Mouse (Mus musculus): ENCODE data around the gene Siah3. TPM values are rescaled to one million over a fixed set of nuclear protein-coding genes. Genes with fewer than 3 reads are reported as not detected.

Gene Siah3
- polyA plus RNA-seq, 1 experiment from 2014 or later = 0.35 TPM

- Histone ChIP-seq H3K4me1 (no peaks in the 10 kb centered on the region), H3K9me3 (no peaks in the 10 kb centered on the region), H3K4me3 (no peak overlapping the region), H3K9ac (no peak overlapping the region), H3K36me3 (no peaks in the 10 kb centered on the region), H3K4me2 (no peak overlapping the region), H3K27me3 (no peaks in the 10 kb centered on the region), H3K27ac (no peak overlapping the region)
- WGBS = 81% methylated on average over 4 of the region's 4 CpGs
- no peak for ATAC-seq (ENCODE audit: insufficient number of reproducible peaks, insufficient read depth, low FRiP score, low TSS enrichment, low read depth)
These were observed 13.2 kb downstream of the Siah3 start for GRCm38 (mm10) chr14:75468941-75469340.

DNA sequence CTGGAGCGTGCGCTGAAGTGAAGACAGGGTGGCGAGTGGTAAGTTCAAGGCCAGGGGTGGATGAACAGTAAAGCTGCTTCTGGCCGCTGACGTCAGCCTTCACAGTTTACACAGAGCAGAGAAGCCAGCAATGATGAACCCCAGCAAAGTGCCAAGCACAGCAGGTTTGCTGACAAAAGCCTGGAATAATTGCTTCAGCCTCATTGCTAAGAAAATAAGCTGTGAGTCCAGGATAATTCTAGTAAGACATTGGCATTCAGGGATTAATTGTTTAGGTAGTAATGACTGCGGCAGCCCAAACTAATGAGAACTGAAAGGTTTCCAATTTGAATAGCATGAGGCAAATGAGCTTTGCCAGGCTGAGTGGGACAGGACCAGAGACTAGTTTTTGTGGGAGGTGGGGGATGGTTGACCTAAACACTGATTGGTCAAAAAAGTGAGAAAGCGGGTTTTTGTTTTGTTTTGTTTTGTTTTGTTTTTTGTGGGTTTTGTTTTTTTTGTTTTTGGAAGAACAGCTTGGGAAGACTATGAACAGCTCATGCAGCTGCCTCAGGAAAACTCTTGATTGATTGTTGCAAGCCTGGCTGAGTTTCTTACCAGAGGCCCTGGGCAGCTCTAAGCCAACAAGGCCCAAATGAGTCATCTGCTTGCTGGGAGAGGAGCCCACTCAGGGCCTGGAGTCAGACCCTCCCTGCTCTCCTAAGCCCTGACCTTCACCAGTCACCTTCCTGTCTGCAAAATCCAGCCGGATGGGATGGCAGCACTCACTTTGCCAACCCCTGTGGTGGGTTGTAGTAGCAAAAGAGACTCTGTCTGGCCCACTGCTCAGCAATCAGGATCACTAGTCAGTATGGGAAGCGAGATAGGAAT, 17.5 kb downstream of the Siah3 start:
- Histone ChIP-seq H3K9me3 (no peaks in the 10 kb centered on the region), H3K4me2 (no peak overlapping the region), H3K4me3 (no peak overlapping the region), H3K36me3 (no peaks in the 10 kb centered on the region), H3K27ac (no peak overlapping the region), H3K27me3 (no peaks in the 10 kb centered on the region), H3K4me1 (no peaks in the 10 kb centered on the region), H3K9ac (no peak overlapping the region)
- WGBS = 76% methylated on average over 9 of the region's 9 CpGs
- no peak for ATAC-seq (ENCODE audit: insufficient number of reproducible peaks, insufficient read depth, low FRiP score, low TSS enrichment, low read depth)

GRCm38 (mm10) chr14:75475887-75476286, 20.1 kb downstream of the Siah3 start:
- H3K27ac ChIP-seq = no peak overlapping the region
- no peak overlapping the region for H3K4me3 ChIP-seq
- H3K9me3 ChIP-seq = no peaks in the 10 kb centered on the region
- WGBS = 89% methylated on average over 2 of the region's 2 CpGs
- no peak overlapping the region for H3K4me2 ChIP-seq
- no peak for ATAC-seq (ENCODE audit: insufficient number of reproducible peaks, insufficient read depth, low FRiP score, low TSS enrichment, low read depth)
- H3K27me3 ChIP-seq = no peaks in the 10 kb centered on the region
- H3K9ac ChIP-seq = no peak overlapping the region
- H3K36me3 ChIP-seq = no peaks in the 10 kb centered on the region
- H3K4me1 ChIP-seq = no peaks in the 10 kb centered on the region

DNA sequence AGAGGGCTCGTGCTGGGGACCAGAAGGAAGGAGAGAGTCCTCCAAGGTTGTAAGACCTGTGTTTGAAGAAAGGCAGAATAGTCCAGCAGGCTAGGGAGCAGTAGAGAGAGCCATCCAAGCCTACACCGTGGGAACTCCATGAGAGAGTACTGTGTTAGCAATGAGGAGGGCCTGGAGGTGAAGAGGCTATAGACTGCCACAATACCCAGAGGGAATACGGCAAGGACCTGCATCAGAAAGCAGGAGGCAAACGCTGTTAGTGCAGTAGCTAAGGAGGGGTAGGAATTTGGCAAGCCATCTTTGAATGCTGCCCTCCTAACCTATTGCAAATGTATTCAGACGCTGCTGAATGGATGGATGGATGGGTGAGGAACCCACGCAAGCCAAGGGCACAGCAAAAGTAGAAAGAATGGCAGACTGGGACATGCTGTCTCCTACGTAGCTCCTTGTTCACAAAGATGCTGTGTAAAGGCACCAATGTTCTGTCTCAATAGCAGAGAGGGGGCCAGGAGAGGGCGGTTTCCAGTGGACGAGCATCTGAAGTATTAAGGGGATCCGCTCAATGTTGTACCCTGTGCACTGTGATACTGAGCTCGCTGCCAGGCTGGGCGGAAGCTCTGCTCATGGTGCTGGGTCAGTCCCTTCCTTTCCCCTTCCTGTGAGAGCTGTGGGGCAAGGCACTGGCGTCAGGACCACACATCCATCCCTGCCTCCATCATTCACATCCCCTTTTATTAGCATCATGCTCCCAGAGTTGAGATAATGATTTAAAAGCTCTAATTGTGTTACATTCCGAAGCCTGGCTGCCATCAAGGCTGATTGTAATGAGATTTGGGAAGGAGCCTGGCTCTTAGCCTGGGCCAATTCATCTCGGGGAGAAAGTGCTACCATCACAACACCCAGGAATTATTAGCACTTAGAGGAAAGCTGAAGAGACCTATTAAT, 26.7 kb downstream of the Siah3 start:
- Histone ChIP-seq H3K9me3 (no peaks in the 10 kb centered on the region), H3K27me3 (no peaks in the 10 kb centered on the region), H3K9ac (no peak overlapping the region), H3K27ac (no peak overlapping the region), H3K4me2 (no peak overlapping the region), H3K4me1 (no peaks in the 10 kb centered on the region), H3K4me3 (no peak overlapping the region), H3K36me3 (no peaks in the 10 kb centered on the region)
- 81% methylated on average over 15 of the region's 15 CpGs for WGBS
- no peak for ATAC-seq (ENCODE audit: insufficient number of reproducible peaks, insufficient read depth, low FRiP score, low TSS enrichment, low read depth)

- ATAC-seq (ENCODE audit: insufficient number of reproducible peaks, insufficient read depth, low FRiP score, low TSS enrichment, low read depth) = no peak
- Histone ChIP-seq H3K27ac (no peak overlapping the region), H3K4me3 (no peak overlapping the region), H3K9ac (no peak overlapping the region), H3K27me3 (no peaks in the 10 kb centered on the region), H3K9me3 (no peaks in the 10 kb centered on the region), H3K4me1 (no peaks in the 10 kb centered on the region), H3K36me3 (no peaks in the 10 kb centered on the region), H3K4me2 (no peak overlapping the region)
- 82% methylated on average over 6 of the region's 6 CpGs for WGBS
These were observed 27.4 kb downstream of the Siah3 start for GRCm38 (mm10) chr14:75483176-75483546.

DNA sequence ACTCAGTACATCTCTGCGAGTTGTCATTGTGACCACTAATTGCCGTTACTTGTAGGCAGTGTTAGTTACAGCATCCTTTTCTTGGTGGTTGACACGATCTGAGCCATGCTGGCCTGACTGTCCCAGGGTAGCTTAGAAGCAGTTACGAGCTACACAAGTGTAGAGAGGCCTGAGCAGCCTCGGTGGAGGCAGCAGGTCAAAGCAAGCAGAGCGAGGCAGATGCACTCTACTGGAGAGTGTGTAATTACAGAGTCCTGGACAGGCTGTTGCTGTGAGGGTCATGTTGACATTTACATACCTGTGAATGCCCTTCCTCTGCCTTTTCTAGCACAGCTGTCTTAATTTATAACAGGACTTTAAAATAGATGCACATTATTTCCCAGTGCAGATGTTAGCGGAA, 32.1 kb downstream of the Siah3 start:
- Histone ChIP-seq H3K27me3 (no peaks in the 10 kb centered on the region), H3K4me1 (0 out of 2 replicates have a peak, but pooled peaks cover 3% of the 10 kb centered on the region), H3K9ac (no peak overlapping the region), H3K36me3 (no peaks in the 10 kb centered on the region), H3K27ac (no peak overlapping the region), H3K4me3 (no peak overlapping the region), H3K9me3 (no peaks in the 10 kb centered on the region), H3K4me2 (no peak overlapping the region)
- 67% methylated on average over 7 of the region's 7 CpGs for whole genome bisulfite sequencing
- ATAC-seq (ENCODE audit: insufficient number of reproducible peaks, insufficient read depth, low FRiP score, low TSS enrichment, low read depth) = no peak; the same call in 1 of the 2 replicates

GRCm38 (mm10) chr14:75493555-75494194, 37.9 kb downstream of the Siah3 start:
- no peaks in the 10 kb centered on the region for H3K36me3 ChIP-seq
- no peaks in the 10 kb centered on the region for H3K27me3 ChIP-seq
- H3K27ac ChIP-seq = no peak overlapping the region
- no peaks in the 10 kb centered on the region for H3K9me3 ChIP-seq
- H3K4me3 ChIP-seq = no peak overlapping the region
- ATAC-seq (ENCODE audit: insufficient number of reproducible peaks, insufficient read depth, low FRiP score, low TSS enrichment, low read depth) = no peak
- H3K4me2 ChIP-seq = no peak overlapping the region
- H3K4me1 ChIP-seq = 0 out of 2 replicates have a peak, but pooled peaks cover 3% of the 10 kb centered on the region
- H3K9ac ChIP-seq = no peak overlapping the region
- WGBS = 85% methylated on average over 14 of the region's 14 CpGs

DNA sequence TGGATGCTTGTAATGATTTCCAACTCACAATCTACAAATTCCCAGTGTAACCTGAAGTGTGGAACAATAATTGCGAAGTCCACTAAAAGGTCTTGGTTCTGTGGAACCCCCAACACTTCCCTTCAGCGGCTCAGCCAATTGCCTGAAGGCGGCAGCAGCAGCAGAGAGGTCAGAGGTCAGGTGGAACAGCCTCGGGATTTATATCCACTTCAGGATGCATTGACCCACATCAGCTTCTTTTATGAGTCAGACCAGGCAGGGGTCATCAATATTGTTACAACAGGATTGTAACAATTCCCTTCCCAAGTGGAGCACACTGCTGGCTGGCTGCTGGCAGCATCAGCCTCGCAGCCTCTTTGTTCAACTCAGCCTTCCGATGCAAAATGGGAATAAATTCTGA, 39.1 kb downstream of the Siah3 start:
- no peak overlapping the region for H3K27ac ChIP-seq
- 47% methylated on average over 6 of the region's 6 CpGs for WGBS
- no peak overlapping the region for H3K9ac ChIP-seq
- H3K36me3 ChIP-seq = no peaks in the 10 kb centered on the region
- ATAC-seq (ENCODE audit: insufficient number of reproducible peaks, insufficient read depth, low FRiP score, low TSS enrichment, low read depth) = no peak
- no peaks in the 10 kb centered on the region for H3K9me3 ChIP-seq
- 0 out of 2 replicates have a peak, but pooled peaks cover 3% of the 10 kb centered on the region for H3K4me1 ChIP-seq
- H3K27me3 ChIP-seq = no peaks in the 10 kb centered on the region
- H3K4me2 ChIP-seq = no peak overlapping the region
- H3K4me3 ChIP-seq = no peak overlapping the region

DNA sequence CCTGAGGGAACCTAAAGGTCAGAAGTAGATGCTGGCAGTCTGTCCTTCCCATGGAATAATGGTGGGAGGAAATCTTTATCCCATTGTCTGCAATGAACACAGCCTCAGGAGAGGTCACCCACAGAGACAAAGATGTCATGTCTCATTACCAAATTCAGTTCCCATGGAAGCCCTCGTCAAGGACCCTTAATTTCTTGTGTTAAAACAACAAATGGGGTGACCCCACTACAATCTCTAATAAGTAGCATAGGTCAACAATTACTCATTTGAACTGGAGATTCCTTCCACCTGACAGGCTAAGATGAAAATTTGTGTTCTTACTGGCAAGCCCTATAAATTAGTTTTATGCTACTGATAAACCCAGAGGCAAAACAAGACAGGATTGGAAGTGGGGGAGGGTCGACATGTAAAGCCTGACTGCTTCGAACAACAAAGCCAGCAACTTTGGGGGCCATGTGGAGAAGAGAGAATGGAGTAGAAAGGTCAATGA, 45.8 kb downstream of the Siah3 start:
- ATAC-seq (ENCODE audit: insufficient number of reproducible peaks, insufficient read depth, low FRiP score, low TSS enrichment, low read depth) = no peak
- H3K27ac ChIP-seq = no peak overlapping the region
- no peak overlapping the region for H3K9ac ChIP-seq
- WGBS = 43% methylated on average over 3 of the region's 3 CpGs
- no peaks in the 10 kb centered on the region for H3K36me3 ChIP-seq
- no peaks in the 10 kb centered on the region for H3K27me3 ChIP-seq
- H3K4me2 ChIP-seq = no peak overlapping the region
- no peaks in the 10 kb centered on the region for H3K4me1 ChIP-seq
- no peak overlapping the region for H3K4me3 ChIP-seq
- no peaks in the 10 kb centered on the region for H3K9me3 ChIP-seq

DNA sequence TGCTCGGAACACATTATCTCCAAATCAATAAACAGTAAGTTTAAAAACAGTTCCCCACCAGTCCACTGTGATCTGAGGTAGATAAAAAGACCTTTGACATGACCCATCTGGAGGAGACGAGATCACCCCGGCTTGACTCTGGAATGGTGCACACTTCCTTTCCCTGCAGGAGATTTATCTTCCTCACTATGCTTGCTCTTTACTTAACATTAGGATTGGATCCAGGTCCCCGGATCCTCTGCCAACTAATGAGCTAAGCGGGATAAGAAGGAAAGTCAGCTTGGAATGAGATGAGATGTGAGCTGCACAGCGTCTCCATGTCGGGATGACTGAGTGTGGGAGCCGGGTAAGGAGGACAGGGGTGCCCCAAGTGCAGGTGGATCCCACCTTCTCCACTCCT, 46.7 kb downstream of the Siah3 start:
- Histone ChIP-seq H3K36me3 (no peaks in the 10 kb centered on the region), H3K9me3 (no peaks in the 10 kb centered on the region), H3K27me3 (no peaks in the 10 kb centered on the region), H3K27ac (no peak overlapping the region), H3K4me2 (no peak overlapping the region), H3K9ac (no peak overlapping the region), H3K4me1 (no peaks in the 10 kb centered on the region), H3K4me3 (no peak overlapping the region)
- no peak for ATAC-seq (ENCODE audit: insufficient number of reproducible peaks, insufficient read depth, low FRiP score, low TSS enrichment, low read depth)
- 75% methylated on average over 8 of the region's 8 CpGs for WGBS

DNA sequence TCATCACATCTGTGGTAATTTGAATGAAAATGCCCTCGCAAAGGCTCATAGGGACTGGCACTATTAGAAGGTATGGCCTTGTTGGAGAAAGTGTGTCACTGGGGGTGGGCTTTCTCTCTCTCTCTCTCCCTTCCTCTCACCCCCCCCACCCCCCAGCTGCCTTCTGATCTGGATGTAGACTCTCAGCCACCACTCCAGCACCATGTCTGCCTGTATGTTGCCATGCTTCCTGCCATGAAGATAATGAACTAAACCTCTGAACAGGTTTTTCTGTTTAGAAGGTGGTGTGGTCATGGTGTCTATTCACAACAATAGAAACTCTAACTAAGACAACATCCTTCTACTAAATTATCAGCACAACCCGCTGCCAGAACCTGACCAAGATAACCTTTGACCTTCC, 48.5 kb downstream of the Siah3 start:
- no peak for ATAC-seq (ENCODE audit: insufficient number of reproducible peaks, insufficient read depth, low FRiP score, low TSS enrichment, low read depth)
- WGBS = 58% methylated on average over 2 of the region's 2 CpGs
- H3K4me3 ChIP-seq = no peak overlapping the region

More for the DNA sequence above, 48.5 kb downstream of the Siah3 start:
- Histone ChIP-seq H3K4me2 (no peak overlapping the region), H3K9ac (no peak overlapping the region), H3K27ac (no peak overlapping the region), H3K9me3 (no peaks in the 10 kb centered on the region), H3K4me1 (no peaks in the 10 kb centered on the region), H3K36me3 (no peaks in the 10 kb centered on the region), H3K27me3 (no peaks in the 10 kb centered on the region)
